Mouse (Mus musculus): ENCODE measurements around the gene Rela.

The Rela gene

GRCm38 (mm10) chr19:5632120-5632519, 5.2 kb upstream of the Rela start:
- in situ Hi-C loops (cut with MboI, MseI) = no loop called here

GRCm38 (mm10) chr19:5636036-5636570, 1.2 kb upstream of the Rela start:
- in situ Hi-C loops (cut with MboI, MseI) = no loop called here

GRCm38 (mm10) chr19:5636571-5637041, 677 bp upstream of the Rela start:
- in situ Hi-C loops (cut with MboI, MseI) = no loop called here

GRCm38 (mm10) chr19:5638416-5639005, 1.2 kb downstream of the Rela start:
- in situ Hi-C loops (cut with MboI, MseI) = no loop called here

- in situ Hi-C loops (cut with MboI, MseI) = loop anchor here (10.0 kb wide), 1 partner anchor 1314 kb away; no protein-coding TSS in a partner anchor
These were observed 3.1 kb downstream of the Rela start for GRCm38 (mm10) chr19:5640339-5640738.

GRCm38 (mm10) chr19:5641021-5641420, 3.7 kb downstream of the Rela start:
- in situ Hi-C loops (cut with MboI, MseI) = loop anchor here (10.0 kb wide), 1 partner anchor 1314 kb away; no protein-coding TSS in a partner anchor

GRCm38 (mm10) chr19:5641641-5642040, 4.4 kb downstream of the Rela start:
- in situ Hi-C loops (cut with MboI, MseI) = loop anchor here (10.0 kb wide), 1 partner anchor 1313 kb away; no protein-coding TSS in a partner anchor

GRCm38 (mm10) chr19:5645280-5645679, 8.0 kb downstream of the Rela start:
- in situ Hi-C loops (cut with MboI, MseI) = loop anchor here (10.0 kb wide), 1 partner anchor 1310 kb away; no protein-coding TSS in a partner anchor

- in situ Hi-C loops (cut with MboI, MseI) = loop anchor here (10.0 kb wide), 1 partner anchor 1308 kb away; no protein-coding TSS in a partner anchor
These were observed 9.5 kb downstream of the Rela start for GRCm38 (mm10) chr19:5646731-5647330.

- in situ Hi-C loops (cut with MboI, MseI) = loop anchor here (10.0 kb wide), 1 partner anchor 1307 kb away; no protein-coding TSS in a partner anchor
These were observed 10.5 kb downstream of the Rela start for GRCm38 (mm10) chr19:5647791-5648190.

GRCm38 (mm10) chr19:5648401-5649297, 11.4 kb downstream of the Rela start:
- in situ Hi-C loops (cut with MboI, MseI) = loop anchor here (10.0 kb wide), 1 partner anchor 1306 kb away; no protein-coding TSS in a partner anchor

GRCm38 (mm10) chr19:5649298-5649741, 12.0 kb downstream of the Rela start:
- in situ Hi-C loops (cut with MboI, MseI) = loop anchor here (10.0 kb wide), 1 partner anchor 1305 kb away; no protein-coding TSS in a partner anchor

- in situ Hi-C loops (cut with MboI, MseI) = no loop called here
These were observed 14.4 kb downstream of the Rela start for GRCm38 (mm10) chr19:5651502-5652274.

GRCm38 (mm10) chr19:5652570-5652969, 15.3 kb downstream of the Rela start:
- in situ Hi-C loops (cut with MboI, MseI) = no loop called here

- in situ Hi-C loops (cut with MboI, MseI) = no loop called here
These were observed 16.9 kb downstream of the Rela start for GRCm38 (mm10) chr19:5653969-5654719.

- in situ Hi-C loops (cut with MboI, MseI) = no loop called here
These were observed 17.5 kb downstream of the Rela start for GRCm38 (mm10) chr19:5654720-5655298.

- in situ Hi-C loops (cut with MboI, MseI) = loop anchor here (10.0 kb wide), 1 partner anchor 56 kb away; the partner anchor contains the start of gene Rnaseh2c
These were observed 23.9 kb downstream of the Rela start for GRCm38 (mm10) chr19:5660942-5661751.

- in situ Hi-C loops (cut with MboI, MseI) = loop anchor here (10.0 kb wide), 1 partner anchor 58 kb away; the partner anchor contains the start of gene Rnaseh2c
These were observed 25.0 kb downstream of the Rela start for GRCm38 (mm10) chr19:5662310-5662709.
